Mouse (Mus musculus): Measurements from ENCODE around the gene Hsd11b1.

- TF ChIP-seq TBP (IDR thresholded peaks at IDR 0.05; ENCODE audit: low read depth, low read length) (no peak), POLR2A (IDR thresholded peaks at IDR 0.05; ENCODE audit: control insufficient read depth in 1 of 2, insufficient read depth in 1 of 2, low read depth in 1 of 2, low read length in 2 of 2, poor library complexity in 1 of 2) (no peak), EP300 (IDR thresholded peaks at IDR 0.05; ENCODE audit: low read depth in 1 of 2, low read length in 2 of 2) (no peak), ZKSCAN1 (IDR thresholded peaks at IDR 0.05; ENCODE audit: low read depth, low read length) (no peak)
Observed at GRCm38 (mm10) chr1:193208178-193208577, 55.7 kb downstream of the Hsd11b1 start.

Measured in MEL (cell line).